In genomic region chr12:111243733-111244132, GRCm38 (mm10) we compare ENCODE assay signal across 25 mouse cellular contexts. TPM values are rescaled to one million over a fixed set of nuclear protein-coding genes. Genes with fewer than 3 reads are reported as not detected.
DNase-seq lines count a peak whose midpoint lies in the region; TF ChIP-seq lines count a peak whose summit lies in the region.
"Had no signal": no experiment of that assay in that cellular context is flagged by ENCODE, and none has a peak within 500 bp of the region (broad histone marks: within the 10 kb centered on the region; RNA-seq: fewer than 3 reads in every experiment).

No protein-coding gene starts in this region.

- no peak overlapping the region for H3K27ac ChIP-seq in cerebellum, adult 2 months (ENCODE audit: insufficient read depth, low read length)
- H3K27ac ChIP-seq: embryonic facial prominence, embryonic 13.5 days; embryonic facial prominence, embryonic 15.5 days; forebrain, embryonic 10.5 days; forebrain, embryonic 12.5 days; gastrocnemius, adult 2 months had no signal

- no peaks in the 10 kb centered on the region for H3K79me2 ChIP-seq in myocyte (ENCODE audit: control insufficient read depth, insufficient read depth)

- TF ChIP-seq POLR2A in cerebellum, adult 2 months (IDR thresholded peaks at IDR 0.05; ENCODE audit: borderline replicate concordance, insufficient read depth, low read length), result no peak
- no peak for TF ChIP-seq POLR2A in myocyte (IDR thresholded peaks at IDR 0.05; ENCODE audit: insufficient read length, low read depth)

- H3K27me3 ChIP-seq in cerebellum, adult 2 months (ENCODE audit: control insufficient read depth, insufficient read depth, low read length), result no peaks in the 10 kb centered on the region
- H3K27me3 ChIP-seq in myocyte (ENCODE audit: control insufficient read depth, insufficient read depth, insufficient read length), result no peaks in the 10 kb centered on the region
- H3K27me3 ChIP-seq: embryonic facial prominence, embryonic 13.5 days; embryonic facial prominence, embryonic 15.5 days; forebrain, embryonic 12.5 days had no signal

- TF ChIP-seq CTCF in cerebellum, adult 2 months (IDR thresholded peaks at IDR 0.05; ENCODE audit: borderline replicate concordance, insufficient read depth, low read depth, low read length), result no peak

- peak; percentile 43 for DNase-seq in cerebellum, adult 9-10 months
- DNase-seq in cerebellum, adult 2 months, result no peak
- peak; percentile 51 to 53 for DNase-seq in cerebellum, postnatal 25 days
- no peak for DNase-seq in cerebellum, adult 8-10 months
- peak; percentile 27 for DNase-seq in brain, adult 2 months (ENCODE audit: low read depth, low spot score)
- no peak for DNase-seq in adrenal gland, postnatal 4 days (ENCODE audit: low spot score in 2 of 2)
- DNase-seq: adrenal gland, adult 2 months; adrenal gland, postnatal 10 days; adrenal gland, postnatal 25 days; cerebellum, adult 11 months; embryo, embryonic 11 days; gastrocnemius, adult 2 months had no signal

- no peak overlapping the region for H3K4me3 ChIP-seq in cerebellum, adult 2 months (replicated peaks; ENCODE audit: insufficient read depth, low read depth, low read length)
- H3K4me3 ChIP-seq in myocyte, result no peak overlapping the region
- H3K4me3 ChIP-seq: embryonic facial prominence, embryonic 13.5 days; embryonic facial prominence, embryonic 15.5 days; erythroblast, embryonic 14.5 days; forebrain, embryonic 10.5 days; forebrain, embryonic 12.5 days; gastrocnemius, adult 2 months had no signal

- peaks cover 54% of the 10 kb centered on the region for H3K4me1 ChIP-seq in cerebellum, adult 2 months (ENCODE audit: control insufficient read depth, insufficient read depth, low read length)
- H3K4me1 ChIP-seq: forebrain, embryonic 12.5 days had no signal

- 62% methylated on average over 12 of the region's 12 CpGs for WGBS in cerebellum, adult 2 months

- peaks cover 11% of the 10 kb centered on the region for H3K36me3 ChIP-seq in myocyte (ENCODE audit: control insufficient read depth, insufficient read depth)

- H3K4me2 ChIP-seq in myocyte (ENCODE audit: low read depth), result no peak overlapping the region
- H3K4me2 ChIP-seq: embryonic facial prominence, embryonic 13.5 days; embryonic facial prominence, embryonic 15.5 days; forebrain, embryonic 12.5 days had no signal

- no peak overlapping the region for H3ac ChIP-seq in myocyte (ENCODE audit: control insufficient read depth, insufficient read length)

TF ChIP-seq in myocyte, 11 proteins besides CTCF, POLR2A, EP300 and RAD21:
- TF ChIP-seq TCF12 (IDR thresholded peaks at IDR 0.05; ENCODE audit: insufficient read depth, poor library complexity, severe bottlenecking), result no peak
- peak in 2 of 3 experiments; percentile 60 to 66 for TF ChIP-seq MYOD1 (IDR thresholded peaks at IDR 0.05; ENCODE audit: control insufficient read depth in 1 of 3, insufficient read length in 2 of 3, low read depth in 2 of 3)
- TF ChIP-seq SRF (IDR thresholded peaks at IDR 0.05; ENCODE audit: control insufficient read depth, insufficient read length, low read depth), result no peak
- no peak for TF ChIP-seq MAX (IDR thresholded peaks at IDR 0.05; ENCODE audit: low read depth)
- no peak for TF ChIP-seq E2F4 (IDR thresholded peaks at IDR 0.05; ENCODE audit: insufficient read depth)
- peak in 2 of 3 experiments; percentile 91 to 94 for TF ChIP-seq MYOG (IDR thresholded peaks at IDR 0.05; ENCODE audit: control insufficient read depth in 1 of 3, insufficient read depth in 1 of 3, insufficient read length in 2 of 3, low read depth in 2 of 3)
- TF ChIP-seq TCF3 (IDR thresholded peaks at IDR 0.05; ENCODE audit: insufficient read length, low read depth), result peak; percentile 29
- no peak for TF ChIP-seq POLR2AphosphoS2 (IDR thresholded peaks at IDR 0.05; ENCODE audit: insufficient read length, low read depth)
- TF ChIP-seq USF1 (IDR thresholded peaks at IDR 0.05; ENCODE audit: low read depth), result no peak
- peak; percentile 57 for TF ChIP-seq REST (IDR thresholded peaks at IDR 0.05; ENCODE audit: insufficient read depth, insufficient read length)
- no peak for TF ChIP-seq CEBPB (IDR thresholded peaks at IDR 0.05; ENCODE audit: insufficient read depth, poor library complexity, severe bottlenecking)

RNA-seq across cellular contexts. Expression of gene Amn, which starts 27.2 kb away (rescaled TPM):
- 6.4 and 9.6 TPM in 2 replicates for polyA plus RNA-seq in cerebellum, adult 2 months (2012; rRNA removed)
- polyA plus RNA-seq in myocyte (2012; fragmentation: generic; extraction: Trizol), result 0.13 TPM
- total RNA-seq in adrenal gland, postnatal 4 days (2021), result 1 to 10 TPM in 1 of 2 experiments, under 1 TPM in 1; 0.85 to 9.9 TPM
- total RNA-seq: adrenal gland, adult 2 months; common myeloid progenitor, adult 5-6 weeks; gastrocnemius, adult 2 months had no signal

RNA-seq across cellular contexts. Expression of gene 4930595D18Rik, which starts 59.4 kb away (rescaled TPM):
- not detected in 2 replicates for polyA plus RNA-seq in cerebellum, adult 2 months (2012; rRNA removed)
- polyA plus RNA-seq in myocyte (2012; fragmentation: generic; extraction: Trizol), result not detected
- total RNA-seq in adrenal gland, postnatal 4 days (2021), result not detected
- total RNA-seq: adrenal gland, adult 2 months; adrenal gland, postnatal 10 days; adrenal gland, postnatal 25 days; ES-E14; MEL had no signal
- polyA plus RNA-seq: adrenal gland, adult 2 months; C2C12; embryonic facial prominence, embryonic 11.5 days; embryonic facial prominence, embryonic 13.5 days; embryonic facial prominence, embryonic 15.5 days; erythroblast, embryonic 14.5 days; forebrain, embryonic 10.5 days; forebrain, embryonic 12.5 days; forebrain, embryonic 14.5 days; forebrain, embryonic 16.5 days had no signal

Comparison
In these comparisons a context has a peak if more than half of its experiments do, and no peak if none do; other contexts are left out.
1. DNase-seq: peak in cerebellum, adult 9-10 months (single experiment), cerebellum, postnatal 25 days (2 of 2) and brain, adult 2 months (single experiment); none in cerebellum, adult 2 months (0 of 2), cerebellum, adult 8-10 months (single experiment) and adrenal gland, postnatal 4 days (0 of 2).